Mouse (Mus musculus): ENCODE data around the gene 4930415O20Rik.

4930415O20Rik gene

DNA sequence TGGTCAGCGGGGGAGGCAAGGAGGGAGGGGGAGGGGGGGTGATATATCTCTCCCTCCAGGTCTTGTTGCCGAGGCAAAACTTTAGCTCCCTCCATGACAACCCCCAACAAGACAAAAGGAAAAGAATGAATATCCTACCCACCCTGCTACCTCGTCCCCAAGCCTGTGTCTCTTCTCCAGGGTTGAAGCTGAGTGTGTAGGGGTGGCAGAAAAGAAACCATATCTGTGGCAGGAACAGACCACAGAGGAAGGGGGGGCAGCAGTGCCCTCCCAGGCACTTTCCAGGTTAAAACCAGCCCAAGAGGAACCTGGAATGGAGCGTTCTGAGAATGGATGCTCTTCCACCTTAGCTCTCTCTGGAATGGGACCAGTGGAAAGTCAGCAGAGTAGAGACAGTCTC is 59.7 kb downstream of the 4930415O20Rik start, which contains the start of gene Cacnb3:
Gene Cacnb3 (plus strand): TSS at position 301 of the 400 bp plus-strand sequence.
- no peak for DNase-seq (ENCODE audit: low spot score)

GRCm38 (mm10) chr15:98631493-98631892 is 60.7 kb downstream of the 4930415O20Rik start:
- peak; percentile 26 for DNase-seq (ENCODE audit: low spot score)

DNA sequence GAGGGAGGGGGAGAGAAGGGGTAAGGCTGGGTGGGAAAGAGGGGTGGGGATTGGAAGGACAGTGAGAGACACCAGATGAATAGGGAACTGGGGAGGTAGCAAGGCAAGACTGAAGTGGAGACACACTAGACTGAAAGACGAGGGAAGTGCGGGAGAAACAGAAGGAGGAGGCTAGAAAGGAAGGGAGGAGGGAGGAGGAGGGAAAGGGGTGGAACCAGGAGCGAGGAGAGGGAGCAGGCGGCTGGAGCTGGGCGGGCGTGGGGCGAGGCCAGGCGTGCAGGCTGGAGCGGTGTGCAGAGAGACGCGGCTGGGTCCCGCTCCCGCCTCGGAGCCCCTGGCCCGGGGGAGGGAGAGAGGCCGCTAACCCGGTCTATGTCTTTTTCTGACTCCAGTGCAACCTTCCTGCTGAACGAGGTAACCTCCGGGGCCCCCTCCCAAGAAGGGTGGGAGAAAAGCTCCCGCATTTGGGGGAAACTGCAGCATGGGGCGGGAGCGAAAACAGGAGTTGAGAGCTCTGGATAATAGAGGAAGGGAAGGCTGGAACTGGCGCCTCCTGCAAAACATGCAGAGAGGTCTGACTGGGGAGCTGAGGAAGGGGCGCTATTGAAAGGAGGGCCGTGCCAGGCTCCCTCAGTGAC is 61.4 kb downstream of the 4930415O20Rik start:
- peak; percentile 49 for DNase-seq (ENCODE audit: low spot score)

- DNase-seq (ENCODE audit: low spot score), result no peak
Measured at GRCm38 (mm10) chr15:98632921-98633320, 62.1 kb downstream of the 4930415O20Rik start.

- no peak for DNase-seq (ENCODE audit: low spot score)
Measured at GRCm38 (mm10) chr15:98633822-98634470, 63.1 kb downstream of the 4930415O20Rik start.

DNA sequence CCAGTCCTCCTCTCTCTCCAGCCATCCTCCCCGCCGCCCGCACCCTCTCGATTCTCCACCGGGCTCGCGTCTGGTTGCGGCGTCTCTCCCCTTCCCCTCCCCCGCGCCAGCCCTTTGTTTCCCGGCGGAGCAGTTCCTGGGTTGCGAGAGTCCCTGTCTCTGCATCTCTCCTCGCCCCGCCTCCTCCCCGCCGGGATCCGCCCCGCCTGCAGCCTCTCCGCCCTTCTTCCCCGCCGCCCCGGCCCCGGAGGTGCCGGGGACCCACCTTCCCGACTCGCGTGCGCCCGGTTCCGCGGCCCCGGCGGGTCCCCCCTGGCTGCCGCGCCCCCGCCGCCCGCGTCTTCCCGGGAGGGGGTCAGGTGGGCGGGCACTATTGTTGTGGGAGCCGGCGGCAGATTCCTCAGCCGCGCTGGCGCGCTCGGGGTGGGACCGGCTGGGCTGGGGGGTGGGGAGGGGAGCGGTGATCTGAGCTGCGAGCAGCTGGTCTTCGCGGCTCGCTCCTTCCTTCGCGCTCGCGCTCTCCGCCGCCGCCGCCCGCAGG is 63.8 kb downstream of the 4930415O20Rik start:
- DNase-seq (ENCODE audit: low spot score), result peak; percentile 36

GRCm38 (mm10) chr15:98635291-98635841 is 64.6 kb downstream of the 4930415O20Rik start:
- DNase-seq (ENCODE audit: low spot score), result no peak

DNA sequence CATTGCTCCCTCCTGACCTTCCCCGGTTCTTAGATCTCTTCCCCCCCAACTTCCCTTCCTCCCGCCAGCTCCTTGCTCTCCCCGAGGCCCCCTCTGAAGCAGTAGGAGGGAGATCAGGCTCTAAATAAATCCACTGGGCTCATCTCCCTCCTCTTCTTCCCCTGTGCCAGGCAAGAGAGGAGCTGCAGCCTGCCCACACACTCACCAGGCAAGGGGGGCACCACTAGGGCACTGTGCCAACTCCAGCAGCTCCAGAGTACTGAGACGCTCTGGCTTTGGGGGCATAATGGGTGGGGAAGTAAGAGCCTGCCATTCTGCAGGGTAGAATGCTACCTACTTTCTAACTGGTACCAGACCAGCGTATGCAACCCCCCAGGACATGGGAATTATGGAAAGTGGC is 65.7 kb downstream of the 4930415O20Rik start:
- no peak for DNase-seq (ENCODE audit: low spot score)

GRCm38 (mm10) chr15:98637155-98637554 is 66.4 kb downstream of the 4930415O20Rik start:
- DNase-seq (ENCODE audit: low spot score), result no peak
